Mouse (Mus musculus) lung, postnatal 0 days (tissue): ENCODE data around the gene Lin7a.

Experiments used
- CTCF ChIP-seq: IDR thresholded peaks from 2 replicates; pipeline ENCODE4 v1.5.1; 2016; ENCODE audit warnings: antibody characterized with exemption, mild to moderate bottlenecking
- EP300 ChIP-seq: IDR thresholded peaks from 2 replicates; pipeline ENCODE4 v1.6.1; 2016; ENCODE audit warnings: antibody characterized with exemption, mild to moderate bottlenecking, control low read depth

- TF ChIP-seq EP300 (no peak), CTCF (no peak)
Measured at GRCm38 (mm10) chr10:107244211-107244610, 27.3 kb upstream of the Lin7a start.
